ENCODE assay signal across 17 mouse cellular contexts in the genomic region with DNA sequence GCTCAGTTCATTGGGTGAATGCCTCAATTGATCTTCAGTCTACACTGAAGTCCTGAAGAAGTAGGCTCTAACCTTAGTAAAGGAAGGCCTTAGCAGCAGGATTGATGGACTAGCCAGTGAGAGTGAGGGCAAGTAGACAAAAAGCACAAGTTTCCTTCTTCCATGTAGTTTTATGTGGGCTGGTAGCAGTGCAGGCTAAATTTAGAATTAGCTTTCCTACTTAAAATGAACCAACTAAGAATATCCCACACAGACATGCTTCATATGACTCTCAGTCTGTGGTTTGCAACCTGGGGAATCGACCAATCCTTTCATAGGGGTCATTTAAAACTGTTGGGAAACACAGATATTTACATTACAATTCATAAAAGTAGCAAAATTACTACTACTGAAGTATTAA.
"Had no signal": no experiment of that assay in that cellular context is flagged by ENCODE, and none has a peak within 500 bp of the region (broad histone marks: within the 10 kb centered on the region; RNA-seq: fewer than 3 reads in every experiment).

No protein-coding gene starts in this region.

- DNase-seq: left cerebral cortex, postnatal 4 days; liver; liver, embryonic 13.5 days; liver, postnatal 0 days; lung, adult 18-20 months; lung, adult 2 months; lung, embryonic 14.5 days; lung, postnatal 10 days; lung, postnatal 14 days; lung, postnatal 36 days; lung, postnatal 4 days; midbrain, embryonic 14.5 days had no signal

- ATAC-seq: liver, embryonic 12.5 days; liver, postnatal 0 days; lung, postnatal 0 days; midbrain, embryonic 13.5 days; midbrain, embryonic 15.5 days; midbrain, embryonic 16.5 days had no signal
